25 mouse cellular contexts compared by ENCODE assay signal in genomic region chr2:155507721-155508470, GRCm38 (mm10). TPM values are rescaled to one million over a fixed set of nuclear protein-coding genes. Genes with fewer than 3 reads are reported as not detected.
DNase-seq lines count a peak whose midpoint lies in the region; ATAC-seq and TF ChIP-seq lines count a peak whose summit lies in the region.
"Had no signal": no experiment of that assay in that cellular context is flagged by ENCODE, and none has a peak within 500 bp of the region (broad histone marks: within the 10 kb centered on the region; RNA-seq: fewer than 3 reads in every experiment).

No protein-coding gene starts in this region.

- H3K9ac ChIP-seq in intestine, postnatal 0 days (ENCODE audit: low read depth, low read length), result no peak overlapping the region
- H3K9ac ChIP-seq: embryonic facial prominence, embryonic 12.5 days; heart, embryonic 13.5 days; kidney, embryonic 15.5 days; limb, embryonic 12.5 days; liver, embryonic 12.5 days; lung, embryonic 14.5 days; neural tube, embryonic 12.5 days had no signal

- H3K4me2 ChIP-seq in intestine, postnatal 0 days (replicated peaks; ENCODE audit: low read depth), result no peak overlapping the region
- H3K4me2 ChIP-seq: embryonic facial prominence, embryonic 12.5 days; heart, embryonic 13.5 days; kidney, embryonic 15.5 days; limb, embryonic 12.5 days; liver, embryonic 12.5 days; lung, embryonic 14.5 days; neural tube, embryonic 12.5 days had no signal

- H3K9me3 ChIP-seq in heart, embryonic 10.5 days, result no peaks in the 10 kb centered on the region
- no peaks in the 10 kb centered on the region for H3K9me3 ChIP-seq in intestine, postnatal 0 days (ENCODE audit: control insufficient read depth)
- H3K9me3 ChIP-seq: embryonic facial prominence, embryonic 12.5 days; heart, embryonic 13.5 days; kidney, embryonic 15.5 days; limb, embryonic 12.5 days; liver, embryonic 12.5 days; midbrain, embryonic 10.5 days; neural tube, embryonic 12.5 days had no signal

- H3K4me1 ChIP-seq in heart, embryonic 10.5 days, result peaks cover 15% of the 10 kb centered on the region; the same call in 1 of the 2 replicates
- H3K4me1 ChIP-seq in intestine, postnatal 0 days (replicated peaks; ENCODE audit: control insufficient read depth, insufficient read depth, low read length), result no peaks in the 10 kb centered on the region
- H3K4me1 ChIP-seq: kidney, embryonic 15.5 days; liver, embryonic 12.5 days had no signal

- intact Hi-C loops in left cerebral cortex, postnatal 25 days (cut with DNase I), result no loop called here

- H3K27me3 ChIP-seq in heart, embryonic 10.5 days (ENCODE audit: insufficient read depth, poor library complexity, severe bottlenecking), result peaks cover 13% of the 10 kb centered on the region; the same call in 1 of the 2 replicates
- no peaks in the 10 kb centered on the region for H3K27me3 ChIP-seq in intestine, postnatal 0 days (replicated peaks; ENCODE audit: control insufficient read depth, insufficient read depth, low read length)
- H3K27me3 ChIP-seq: CH12.LX; embryonic facial prominence, embryonic 12.5 days; kidney, embryonic 15.5 days; limb, embryonic 12.5 days; neural tube, embryonic 12.5 days had no signal

- 52% methylated on average over 10 of the region's 10 CpGs for WGBS in heart, embryonic 10.5 days
- 74% methylated on average over 10 of the region's 10 CpGs for WGBS in intestine, postnatal 0 days

- H3K36me3 ChIP-seq in heart, embryonic 10.5 days, result 0 out of 2 replicates have a peak, but pooled peaks cover 2% of the 10 kb centered on the region
- H3K36me3 ChIP-seq in intestine, postnatal 0 days (ENCODE audit: control insufficient read depth, insufficient read depth), result no peaks in the 10 kb centered on the region
- H3K36me3 ChIP-seq: embryonic facial prominence, embryonic 12.5 days; heart, embryonic 13.5 days; kidney, embryonic 15.5 days; limb, embryonic 12.5 days; liver, embryonic 12.5 days had no signal

- peak; percentile 65 for DNase-seq in heart, adult 11 months
- no peak for DNase-seq in heart, embryonic 10.5 days (ENCODE audit: low spot score)
- peak; percentile 48 to 86 for DNase-seq in left cerebral cortex, postnatal 25 days (ENCODE audit: low spot score in 2 of 2)
- no peak for DNase-seq in left cerebral cortex, adult 8-10 months (ENCODE audit: low spot score in 2 of 2)
- peak; percentile 23 for DNase-seq in R1 (ENCODE audit: low read depth, low spot score)
- peak; percentile 49 for DNase-seq in layer of hippocampus, adult 9-10 months (ENCODE audit: low spot score)
- DNase-seq: adrenal gland, adult 2 months; cerebellum, adult 9-10 months; heart, postnatal 4 days; kidney, postnatal 4 days; lung, embryonic 14.5 days; lung, postnatal 4 days had no signal

- TF ChIP-seq CTCF in intestine, postnatal 0 days (IDR thresholded peaks at IDR 0.05; ENCODE audit: low read depth), result no peak

- ATAC-seq in intestine, postnatal 0 days, result no peak
- ATAC-seq in megakaryocyte, adult 5-6 weeks (ENCODE audit: poor library complexity, severe bottlenecking), result no peak
- ATAC-seq: forebrain, embryonic 16.5 days; hindbrain, embryonic 16.5 days; intestine, embryonic 16.5 days; liver, embryonic 12.5 days had no signal

- H3K27ac ChIP-seq in heart, embryonic 10.5 days, result no peak overlapping the region
- H3K27ac ChIP-seq in intestine, postnatal 0 days (ENCODE audit: low read depth, low read length), result no peak overlapping the region
- H3K27ac ChIP-seq: embryonic facial prominence, embryonic 12.5 days; heart, embryonic 13.5 days; kidney, embryonic 15.5 days; limb, embryonic 12.5 days; liver, embryonic 12.5 days; midbrain, embryonic 10.5 days; neural tube, embryonic 12.5 days had no signal

- no peak overlapping the region for H3K4me3 ChIP-seq in heart, embryonic 10.5 days
- no peak overlapping the region for H3K4me3 ChIP-seq in intestine, postnatal 0 days (ENCODE audit: low read depth, low read length)
- H3K4me3 ChIP-seq: embryonic facial prominence, embryonic 12.5 days; heart, embryonic 13.5 days; kidney, embryonic 15.5 days; limb, embryonic 12.5 days; liver, embryonic 12.5 days; midbrain, embryonic 10.5 days; neural tube, embryonic 12.5 days had no signal

RNA-seq across cellular contexts. Expression of gene Acss2, which starts 9.9 kb away (rescaled TPM):
- polyA plus RNA-seq in heart, embryonic 10.5 days (2016; fragmentation: Nextera tagmentation; extraction: Ambion mirVana), result 8.9 and 12.9 TPM in 2 replicates
- 10 to 100 TPM; 56.4 to 60.5 TPM for total RNA-seq in left cerebral cortex, postnatal 25 days (2021)
- 10 to 100 TPM; 53.0 to 64.3 (median 55.1) TPM for total RNA-seq in left cerebral cortex, adult 8-10 months (2022)
- 8.4 and 9.5 TPM in 2 replicates for polyA plus RNA-seq in intestine, postnatal 0 days (2015; fragmentation: Nextera tagmentation; extraction: Ambion mirVana)
- total RNA-seq in megakaryocyte, adult 5-6 weeks (2015), result 8.9 and 9.6 TPM in 2 replicates
- total RNA-seq in megakaryocyte, adult 5-6 weeks (2017), result 12.0 and 13.6 TPM in 2 replicates

RNA-seq across cellular contexts. Expression of gene Ggt7, which starts 10.1 kb away (rescaled TPM):
- polyA plus RNA-seq in heart, embryonic 10.5 days (2016; fragmentation: Nextera tagmentation; extraction: Ambion mirVana), result 3.1 and 3.9 TPM in 2 replicates
- total RNA-seq in left cerebral cortex, postnatal 25 days (2021), result 100 to 1,000 TPM; 115 to 122 TPM
- 100 to 1,000 TPM; 104 to 117 (median 113) TPM for total RNA-seq in left cerebral cortex, adult 8-10 months (2022)
- 2.6 and 2.7 TPM in 2 replicates for polyA plus RNA-seq in intestine, postnatal 0 days (2015; fragmentation: Nextera tagmentation; extraction: Ambion mirVana)
- total RNA-seq in megakaryocyte, adult 5-6 weeks (2015), result not detected in 2 replicates
- total RNA-seq in megakaryocyte, adult 5-6 weeks (2017), result not detected in 2 replicates

RNA-seq across cellular contexts. Expression of gene Ncoa6, which starts 34.2 kb away (rescaled TPM):
- polyA plus RNA-seq in heart, embryonic 10.5 days (2016; fragmentation: Nextera tagmentation; extraction: Ambion mirVana), result 16.2 and 17.9 TPM in 2 replicates
- 10 to 100 TPM; 65.1 to 65.8 TPM for total RNA-seq in left cerebral cortex, postnatal 25 days (2021)
- 10 to 100 TPM; 55.5 to 61.2 (median 57.9) TPM for total RNA-seq in left cerebral cortex, adult 8-10 months (2022)
- polyA plus RNA-seq in intestine, postnatal 0 days (2015; fragmentation: Nextera tagmentation; extraction: Ambion mirVana), result 14.9 and 16.0 TPM in 2 replicates
- total RNA-seq in megakaryocyte, adult 5-6 weeks (2015), result 65.1 and 71.0 TPM in 2 replicates
- 16.7 and 24.8 TPM in 2 replicates for total RNA-seq in megakaryocyte, adult 5-6 weeks (2017)

Comparison
In these comparisons a context has a peak if more than half of its experiments do, and no peak if none do; other contexts are left out.
1. DNase-seq: peak in heart, adult 11 months (single experiment), left cerebral cortex, postnatal 25 days (2 of 2), R1 (single experiment) and layer of hippocampus, adult 9-10 months (single experiment); none in heart, embryonic 10.5 days (single experiment) and left cerebral cortex, adult 8-10 months (0 of 2).
2. RNA of gene Ggt7, which starts 10.1 kb away (total RNA-seq): 115 to 122 TPM in left cerebral cortex, postnatal 25 days and 104 to 117 TPM in left cerebral cortex, adult 8-10 months; not detected in megakaryocyte, adult 5-6 weeks; every median in the first group is over 100 times any median in the second.